Mouse (Mus musculus): ENCODE results near the gene Dlgap4. TPM values are rescaled to one million over a fixed set of nuclear protein-coding genes. Genes with fewer than 3 reads are reported as not detected.

Gene Dlgap4
- polyA plus RNA-seq, 1 experiment from 2014 or later = 10.4 TPM

- H3K27me3 ChIP-seq = peaks cover 19% of the 10 kb centered on the region
- H3K27ac ChIP-seq (replicated peaks) = no peak overlapping the region
- no peaks in the 10 kb centered on the region for H3K9me3 ChIP-seq (replicated peaks)
- WGBS (ENCODE audit: insufficient replicate concordance) = 80% methylated on average over 4 of the region's 4 CpGs
- H3K36me3 ChIP-seq (replicated peaks) = no peaks in the 10 kb centered on the region
- H3K4me3 ChIP-seq (replicated peaks) = no peak overlapping the region
- H3K9ac ChIP-seq = no peak overlapping the region
- no peak for ATAC-seq (ENCODE audit: insufficient read depth)
- H3K4me1 ChIP-seq (replicated peaks) = peaks cover 52% of the 10 kb centered on the region
- no peak overlapping the region for H3K4me2 ChIP-seq
Observed at GRCm38 (mm10) chr2:156724871-156725270, 111.4 kb downstream of the Dlgap4 start.

DNA sequence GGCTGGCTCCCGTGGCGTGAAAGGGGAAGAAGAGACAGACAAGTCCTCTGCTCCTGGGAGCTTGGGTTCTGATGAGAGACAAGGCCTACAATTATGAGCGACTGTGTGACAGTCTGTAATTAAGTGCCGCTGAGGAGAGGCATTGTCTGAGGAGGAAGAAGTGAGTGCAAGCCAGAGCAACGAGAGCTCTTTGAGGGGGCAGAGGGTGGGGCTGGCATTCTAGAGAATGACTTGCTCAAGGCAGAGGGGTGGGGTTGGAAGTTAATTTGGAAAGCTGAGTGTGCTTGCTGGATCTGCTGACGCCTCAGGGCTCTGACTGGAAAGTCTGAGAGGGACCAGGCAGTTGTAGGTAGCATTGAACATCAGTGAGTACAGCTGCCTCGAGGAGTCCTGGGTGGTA, 112.8 kb downstream of the Dlgap4 start:
- Histone ChIP-seq H3K4me1 (replicated peaks) (peaks cover 52% of the 10 kb centered on the region), H3K9ac (no peak overlapping the region), H3K4me3 (replicated peaks) (no peak overlapping the region), H3K36me3 (replicated peaks) (no peaks in the 10 kb centered on the region), H3K27ac (replicated peaks) (no peak overlapping the region), H3K27me3 (peaks cover 17% of the 10 kb centered on the region), H3K4me2 (no peak overlapping the region), H3K9me3 (replicated peaks) (no peaks in the 10 kb centered on the region)
- ATAC-seq (ENCODE audit: insufficient read depth) = no peak
- WGBS (ENCODE audit: insufficient replicate concordance) = 41% methylated on average over 7 of the region's 7 CpGs

- Histone ChIP-seq H3K9me3 (replicated peaks) (no peaks in the 10 kb centered on the region), H3K4me1 (replicated peaks) (peaks cover 48% of the 10 kb centered on the region), H3K4me2 (no peak overlapping the region), H3K36me3 (replicated peaks) (no peaks in the 10 kb centered on the region), H3K4me3 (replicated peaks) (no peak overlapping the region), H3K9ac (no peak overlapping the region), H3K27me3 (peaks cover 12% of the 10 kb centered on the region), H3K27ac (replicated peaks) (no peak overlapping the region)
- no peak for ATAC-seq (ENCODE audit: insufficient read depth)
- WGBS (ENCODE audit: insufficient replicate concordance) = 19% methylated on average over 3 of the region's 3 CpGs
Observed at GRCm38 (mm10) chr2:156726878-156727277, 113.4 kb downstream of the Dlgap4 start.

DNA sequence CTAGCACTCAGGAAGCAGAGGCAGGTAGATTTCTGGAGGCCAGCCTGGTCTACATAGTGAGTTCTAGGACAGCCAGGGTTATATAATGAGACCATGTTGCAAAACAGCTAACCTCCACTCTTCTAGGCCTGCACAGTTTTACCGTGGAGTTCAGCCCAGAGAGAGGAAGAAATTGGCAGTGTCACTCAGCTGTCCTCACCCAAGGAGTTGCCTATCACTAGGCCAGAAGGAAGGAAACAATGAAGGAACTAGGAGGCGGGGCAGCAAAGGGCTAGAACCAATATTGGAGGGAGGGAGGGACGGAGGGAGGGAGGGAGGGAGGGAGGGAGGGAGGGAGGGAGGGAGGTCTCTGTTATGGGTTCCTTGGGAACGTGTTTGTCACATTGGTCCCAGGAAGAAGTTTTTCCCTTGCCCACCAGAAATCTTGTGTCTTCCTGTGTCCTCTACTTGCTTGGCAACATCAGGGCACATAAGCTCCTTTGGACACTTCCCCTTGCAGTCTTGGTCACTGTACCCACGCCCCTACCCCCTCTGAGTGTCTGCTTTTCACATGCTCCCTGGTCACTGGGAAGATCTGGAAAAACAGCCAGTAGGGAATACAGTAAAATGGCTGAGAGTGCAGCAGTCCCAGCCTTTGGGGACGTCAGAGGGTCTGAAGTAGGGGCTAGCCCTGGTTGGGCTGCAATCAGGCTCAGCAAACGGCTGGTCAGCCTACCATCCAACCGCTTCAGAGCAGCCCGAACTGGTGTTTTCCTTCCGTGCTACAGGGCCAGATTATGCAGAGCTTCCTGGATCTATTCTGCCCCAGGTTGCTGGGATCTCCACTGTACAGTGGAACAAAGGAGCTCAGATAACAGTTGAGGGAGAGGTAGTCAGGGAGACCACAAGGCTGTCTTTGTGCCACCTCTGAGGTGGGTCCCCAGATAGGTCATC, 116.3 kb downstream of the Dlgap4 start:
- peak overlapping the region; percentile 54 for H3K4me3 ChIP-seq (replicated peaks)
- peaks cover 47% of the 10 kb centered on the region for H3K4me1 ChIP-seq (replicated peaks)
- no peaks in the 10 kb centered on the region for H3K9me3 ChIP-seq (replicated peaks)
- peak overlapping the region; percentile 71 for H3K4me2 ChIP-seq
- H3K9ac ChIP-seq = peak overlapping the region; percentile 43; the same call in 1 of the 2 replicates
- peak; percentile 41 for ATAC-seq (ENCODE audit: insufficient read depth)
- H3K27ac ChIP-seq (replicated peaks) = peak overlapping the region; percentile 68
- H3K27me3 ChIP-seq = no peaks in the 10 kb centered on the region
- WGBS (ENCODE audit: insufficient replicate concordance) = 11% methylated on average over 9 of the region's 10 CpGs
- no peaks in the 10 kb centered on the region for H3K36me3 ChIP-seq (replicated peaks)

DNA sequence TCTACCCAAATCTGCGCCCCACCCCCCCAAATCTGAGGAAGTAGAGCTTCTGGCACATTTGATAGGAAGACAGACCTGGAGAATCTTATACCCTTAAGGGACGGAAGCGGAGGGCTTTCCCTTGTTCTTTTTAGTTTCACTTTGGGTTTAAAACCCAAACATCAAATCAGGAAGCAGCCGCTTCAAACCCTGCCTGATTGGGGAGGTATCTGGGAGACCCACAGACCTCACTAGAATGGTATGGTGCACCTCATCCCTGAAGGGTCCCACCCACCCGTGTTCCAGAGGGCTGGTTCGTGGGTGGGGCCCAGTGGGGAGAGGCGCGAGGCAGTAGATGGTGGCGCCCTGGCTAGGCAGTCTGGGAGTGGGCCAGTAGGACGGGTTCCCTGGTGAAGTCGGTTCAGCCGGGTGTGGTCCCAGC, 117.0 kb downstream of the Dlgap4 start:
- peak overlapping the region; percentile 43; the same call in 1 of the 2 replicates for H3K9ac ChIP-seq
- peak overlapping the region; percentile 71 for H3K4me2 ChIP-seq
- peak overlapping the region; percentile 68 for H3K27ac ChIP-seq (replicated peaks)
- no peaks in the 10 kb centered on the region for H3K36me3 ChIP-seq (replicated peaks)
- peaks cover 40% of the 10 kb centered on the region for H3K4me1 ChIP-seq (replicated peaks)
- 0 out of 2 replicates have a peak, but pooled peaks have one; percentile 10 for ATAC-seq (ENCODE audit: insufficient read depth)
- H3K9me3 ChIP-seq (replicated peaks) = no peaks in the 10 kb centered on the region
- H3K4me3 ChIP-seq (replicated peaks) = peak overlapping the region; percentile 54
- 24% methylated on average over 12 of the region's 12 CpGs for WGBS (ENCODE audit: insufficient replicate concordance)
- H3K27me3 ChIP-seq = no peaks in the 10 kb centered on the region

DNA sequence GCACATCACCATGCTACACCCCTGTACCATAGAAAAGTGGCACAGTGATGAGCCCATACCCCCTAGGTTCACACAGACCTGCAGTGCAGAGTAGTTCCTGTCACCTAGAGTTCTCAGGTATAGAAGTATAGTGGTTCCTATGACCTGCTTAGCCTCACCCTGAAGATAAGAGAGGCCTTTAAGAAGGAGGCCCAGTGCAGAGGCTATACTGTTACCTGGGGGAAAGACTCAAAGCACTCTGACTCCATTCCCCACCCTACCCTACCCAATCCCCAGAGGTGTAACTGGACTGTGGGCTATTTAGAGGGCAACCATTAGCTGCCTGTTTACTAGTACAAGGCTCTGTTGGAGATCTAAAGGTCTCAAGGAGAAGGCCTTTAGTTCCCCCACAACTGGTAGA, 118.1 kb downstream of the Dlgap4 start:
- no peak for ATAC-seq (ENCODE audit: insufficient read depth)
- H3K4me1 ChIP-seq (replicated peaks) = peaks cover 30% of the 10 kb centered on the region

DNA sequence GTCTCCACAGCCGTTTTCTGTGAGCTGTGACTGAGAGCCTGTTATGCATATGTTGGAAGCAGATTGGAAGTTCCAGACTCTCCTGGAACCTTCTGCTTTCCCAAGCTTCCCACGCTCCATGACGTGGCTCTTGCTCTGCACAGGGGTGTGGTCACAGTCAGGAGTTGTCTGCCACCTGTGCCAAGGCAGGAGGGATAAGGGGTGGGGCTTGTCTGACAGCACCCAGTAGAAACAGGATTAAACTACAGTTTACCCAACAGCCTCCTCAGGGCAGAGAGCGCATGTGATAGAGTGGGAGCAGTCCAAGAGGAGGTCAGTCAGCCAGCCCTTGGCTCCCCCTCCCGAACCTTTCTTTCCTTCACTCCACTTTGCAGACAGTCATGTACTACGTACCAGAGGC, 118.6 kb downstream of the Dlgap4 start:
- no peaks in the 10 kb centered on the region for H3K27me3 ChIP-seq
- ATAC-seq (ENCODE audit: insufficient read depth) = no peak
- no peak overlapping the region for H3K4me3 ChIP-seq (replicated peaks)
- no peak overlapping the region for H3K9ac ChIP-seq
- H3K9me3 ChIP-seq (replicated peaks) = no peaks in the 10 kb centered on the region
- no peak overlapping the region for H3K27ac ChIP-seq (replicated peaks)
- WGBS (ENCODE audit: insufficient replicate concordance) = 64% methylated on average over 6 of the region's 6 CpGs
- H3K36me3 ChIP-seq (replicated peaks) = no peaks in the 10 kb centered on the region
- H3K4me2 ChIP-seq = no peak overlapping the region
- H3K4me1 ChIP-seq (replicated peaks) = peaks cover 27% of the 10 kb centered on the region

More for the DNA sequence above, 118.1 kb downstream of the Dlgap4 start:
- no peak overlapping the region for H3K27ac ChIP-seq (replicated peaks)
- H3K9ac ChIP-seq = no peak overlapping the region
- H3K27me3 ChIP-seq = no peaks in the 10 kb centered on the region
- H3K4me3 ChIP-seq (replicated peaks) = no peak overlapping the region
- H3K4me2 ChIP-seq = no peak overlapping the region
- H3K36me3 ChIP-seq (replicated peaks) = no peaks in the 10 kb centered on the region
- no peaks in the 10 kb centered on the region for H3K9me3 ChIP-seq (replicated peaks)

GRCm38 (mm10) chr2:156735761-156736335, 122.3 kb downstream of the Dlgap4 start:
- no peak for ATAC-seq (ENCODE audit: insufficient read depth)
- H3K4me2 ChIP-seq = no peak overlapping the region
- peaks cover 10% of the 10 kb centered on the region for H3K4me1 ChIP-seq (replicated peaks)
- H3K27me3 ChIP-seq = no peaks in the 10 kb centered on the region
- no peaks in the 10 kb centered on the region for H3K36me3 ChIP-seq (replicated peaks)
- H3K27ac ChIP-seq (replicated peaks) = no peak overlapping the region
- H3K9me3 ChIP-seq (replicated peaks) = no peaks in the 10 kb centered on the region
- WGBS (ENCODE audit: insufficient replicate concordance) = 67% methylated on average over 3 of the region's 3 CpGs
- H3K4me3 ChIP-seq (replicated peaks) = no peak overlapping the region
- no peak overlapping the region for H3K9ac ChIP-seq

DNA sequence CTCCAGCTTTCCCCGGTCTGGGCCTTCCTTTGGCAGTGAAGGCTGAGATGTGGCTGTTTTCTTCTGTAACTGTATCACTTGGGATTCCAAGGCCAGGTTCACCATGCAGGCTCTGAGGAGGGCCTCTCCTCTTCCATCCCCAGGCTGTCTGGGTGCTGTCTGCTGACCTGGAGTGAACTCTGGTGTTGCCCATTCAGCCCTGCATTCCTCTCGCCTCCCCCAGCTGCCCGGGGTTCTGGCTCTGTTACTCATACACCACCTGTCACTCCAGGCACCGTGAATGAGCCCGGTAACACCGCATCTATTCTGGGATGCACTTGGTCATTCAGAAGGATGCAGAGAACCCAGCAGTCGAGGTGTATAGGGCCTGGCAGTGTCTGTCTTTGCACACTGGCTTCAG, 123.3 kb downstream of the Dlgap4 start:
- 52% methylated on average over 7 of the region's 7 CpGs for WGBS (ENCODE audit: insufficient replicate concordance)
- no peak for ATAC-seq (ENCODE audit: insufficient read depth)

DNA sequence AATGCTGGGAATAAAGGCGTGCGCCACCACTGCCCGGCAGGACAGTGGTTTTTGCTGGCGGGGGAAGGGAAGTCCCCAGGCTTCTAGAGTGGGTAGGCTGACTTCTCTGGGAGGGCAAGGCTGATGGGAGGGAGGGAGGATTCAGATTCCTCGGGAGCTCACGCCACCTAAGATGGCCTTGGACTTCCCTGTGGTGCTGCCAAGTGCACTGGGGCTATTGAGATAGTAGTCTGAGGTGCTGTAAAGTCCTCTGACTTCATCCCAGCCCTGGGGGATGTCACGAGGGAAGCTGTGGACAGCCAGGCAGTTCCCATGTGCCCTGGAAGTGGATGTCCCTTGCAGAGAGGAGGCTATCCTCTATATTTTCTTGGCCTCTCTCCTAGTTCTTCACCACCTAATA, 124.5 kb downstream of the Dlgap4 start:
- 60% methylated on average over 7 of the region's 7 CpGs for WGBS (ENCODE audit: insufficient replicate concordance)
- Histone ChIP-seq H3K27ac (replicated peaks) (no peak overlapping the region), H3K36me3 (replicated peaks) (no peaks in the 10 kb centered on the region), H3K27me3 (no peaks in the 10 kb centered on the region), H3K9ac (no peak overlapping the region), H3K9me3 (replicated peaks) (no peaks in the 10 kb centered on the region), H3K4me1 (replicated peaks) (peaks cover 7% of the 10 kb centered on the region; the same call in 1 of the 2 replicates), H3K4me2 (no peak overlapping the region), H3K4me3 (replicated peaks) (no peak overlapping the region)
- no peak for ATAC-seq (ENCODE audit: insufficient read depth)

More for the DNA sequence above, 123.3 kb downstream of the Dlgap4 start:
- no peaks in the 10 kb centered on the region for H3K9me3 ChIP-seq (replicated peaks)
- H3K27ac ChIP-seq (replicated peaks) = no peak overlapping the region
- no peak overlapping the region for H3K4me2 ChIP-seq
- H3K4me1 ChIP-seq (replicated peaks) = peaks cover 7% of the 10 kb centered on the region
- no peak overlapping the region for H3K4me3 ChIP-seq (replicated peaks)
- no peak overlapping the region for H3K9ac ChIP-seq
- no peaks in the 10 kb centered on the region for H3K27me3 ChIP-seq
- H3K36me3 ChIP-seq (replicated peaks) = no peaks in the 10 kb centered on the region

GRCm38 (mm10) chr2:156741265-156741664, 127.8 kb downstream of the Dlgap4 start:
- Histone ChIP-seq H3K27ac (replicated peaks) (no peak overlapping the region), H3K4me1 (replicated peaks) (peaks cover 12% of the 10 kb centered on the region; the same call in 1 of the 2 replicates), H3K36me3 (replicated peaks) (no peaks in the 10 kb centered on the region), H3K9me3 (replicated peaks) (no peaks in the 10 kb centered on the region), H3K9ac (no peak overlapping the region), H3K4me3 (replicated peaks) (no peak overlapping the region), H3K27me3 (no peaks in the 10 kb centered on the region), H3K4me2 (no peak overlapping the region)
- no peak for ATAC-seq (ENCODE audit: insufficient read depth)
- WGBS (ENCODE audit: insufficient replicate concordance) = 76% methylated on average over 9 of the region's 9 CpGs

Measured in liver, embryonic 15.5 days (tissue).